In the genomic region with DNA sequence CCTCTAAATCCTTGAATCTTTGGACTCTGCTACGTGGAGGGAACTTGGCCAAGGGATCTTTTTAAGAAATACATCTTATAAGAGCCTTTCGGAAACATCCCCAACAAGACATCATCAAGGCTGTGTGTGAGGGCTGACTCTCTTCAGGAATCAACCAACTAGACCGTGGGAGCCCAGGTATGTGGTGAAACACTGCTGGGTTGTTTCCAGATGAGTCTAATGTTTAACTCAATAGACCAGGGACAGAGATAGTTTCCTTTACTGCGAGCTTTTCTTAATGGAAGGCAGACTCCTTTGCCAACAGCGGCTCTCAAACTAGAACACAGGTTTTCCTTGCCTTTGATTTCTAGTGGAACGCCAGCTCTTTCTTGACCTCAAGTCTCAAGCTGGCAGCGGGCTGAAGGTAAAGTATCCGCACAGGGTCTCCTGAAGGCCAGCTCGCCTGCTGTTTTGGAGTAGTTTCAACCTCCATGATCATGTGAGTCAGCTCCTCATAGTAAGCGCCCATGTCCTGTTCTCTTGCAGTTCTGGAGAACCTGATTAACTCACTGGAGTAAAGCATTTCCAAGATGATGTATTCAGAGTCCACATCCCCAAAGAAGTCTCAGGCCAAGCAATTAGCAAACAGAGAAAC, we compare ENCODE assay signal across 8 mouse cellular contexts.
DNase-seq lines count a peak whose midpoint lies in the region; ATAC-seq and TF ChIP-seq lines count a peak whose summit lies in the region.

No protein-coding gene starts in this region.

- H3K36me3 ChIP-seq in heart, embryonic 12.5 days: no peaks in the 10 kb centered on the region
- no peaks in the 10 kb centered on the region for H3K36me3 ChIP-seq in heart, adult 2 months (ENCODE audit: control insufficient read depth, insufficient read depth, low read length)
- no peaks in the 10 kb centered on the region for H3K36me3 ChIP-seq in forebrain, embryonic 15.5 days

- H3K27ac ChIP-seq in heart, embryonic 12.5 days (ENCODE audit: poor library complexity, severe bottlenecking): no peak overlapping the region
- no peak overlapping the region for H3K27ac ChIP-seq in heart, adult 2 months
- H3K27ac ChIP-seq in forebrain, embryonic 15.5 days (replicated peaks): no peak overlapping the region

- no peak for TF ChIP-seq CTCF in heart, adult 2 months (IDR thresholded peaks at IDR 0.05)

- DNase-seq in heart, adult 2 months: no peak
- DNase-seq in kidney, postnatal 25 days: peak; percentile 38 to 40
- DNase-seq in neural tube, embryonic 10.5 days (ENCODE audit: extremely low spot score, low spot score): peak; percentile 13
- DNase-seq in c-Kit-positive CD71-positive TER-119-positive erythroid progenitor cells, embryonic 14.5 days (ENCODE audit: low spot score): no peak
- DNase-seq in right cerebral cortex, adult 2 months (ENCODE audit: low spot score in 2 of 2): no peak

- H3K9ac ChIP-seq in heart, embryonic 12.5 days: no peak overlapping the region
- H3K9ac ChIP-seq in heart, adult 2 months (ENCODE audit: low read depth, low read length): no peak overlapping the region
- no peak overlapping the region for H3K9ac ChIP-seq in forebrain, embryonic 15.5 days (replicated peaks)

- peak overlapping the region; percentile 53 for H3K4me3 ChIP-seq in heart, embryonic 12.5 days
- H3K4me3 ChIP-seq in heart, adult 2 months: no peak overlapping the region; the same call in 1 of the 2 replicates
- peak overlapping the region; percentile 39; the same call in 1 of the 2 replicates for H3K4me3 ChIP-seq in forebrain, embryonic 15.5 days

- no peaks in the 10 kb centered on the region for H3K79me2 ChIP-seq in heart, adult 2 months (replicated peaks; ENCODE audit: control insufficient read depth, insufficient read depth, low read length)

- intact Hi-C loops in heart, adult 2 months (cut with DNase I): loop anchor here (5.0 kb wide), 1 partner anchor 44 kb away; no protein-coding TSS in a partner anchor

- TF ChIP-seq POLR2A in heart, adult 2 months (IDR thresholded peaks at IDR 0.05; ENCODE audit: insufficient read depth, low read depth, low read length): no peak

- TF ChIP-seq EP300 in heart, adult 2 months (IDR thresholded peaks at IDR 0.05; ENCODE audit: insufficient read depth, low read depth, low read length): no peak

- no peak for ATAC-seq in heart, embryonic 12.5 days (ENCODE audit: insufficient number of reproducible peaks, low FRiP score)
- no peak for ATAC-seq in forebrain, embryonic 15.5 days (replicated peaks)
- ATAC-seq in inflammation-experienced regulatory T-cells, adult 6 months: no peak

- 78% methylated on average over 10 of the region's 10 CpGs for WGBS in heart, embryonic 12.5 days
- WGBS in heart, adult 2 months: 72% methylated on average over 10 of the region's 10 CpGs
- WGBS in forebrain, embryonic 15.5 days: 82% methylated on average over 10 of the region's 10 CpGs

- peak overlapping the region; percentile 66 for H3K4me2 ChIP-seq in heart, embryonic 12.5 days
- peak overlapping the region; percentile 47; the same call in 1 of the 2 replicates for H3K4me2 ChIP-seq in forebrain, embryonic 15.5 days (replicated peaks)

- H3K9me3 ChIP-seq in heart, embryonic 12.5 days (replicated peaks): no peaks in the 10 kb centered on the region
- no peaks in the 10 kb centered on the region for H3K9me3 ChIP-seq in forebrain, embryonic 15.5 days

- no peaks in the 10 kb centered on the region; the same call in 1 of the 2 replicates for H3K27me3 ChIP-seq in heart, embryonic 12.5 days (replicated peaks)
- H3K27me3 ChIP-seq in heart, adult 2 months (ENCODE audit: control insufficient read depth, insufficient read depth, low read length): no peaks in the 10 kb centered on the region
- H3K27me3 ChIP-seq in forebrain, embryonic 15.5 days: 0 out of 2 replicates have a peak, but pooled peaks cover 2% of the 10 kb centered on the region

- H3K4me1 ChIP-seq in heart, embryonic 12.5 days (replicated peaks): no peaks in the 10 kb centered on the region
- H3K4me1 ChIP-seq in heart, adult 2 months (ENCODE audit: control insufficient read depth, insufficient read depth, low read length): no peaks in the 10 kb centered on the region
- no peaks in the 10 kb centered on the region for H3K4me1 ChIP-seq in forebrain, embryonic 15.5 days

Comparison
In these comparisons a context has a peak if more than half of its experiments do, and no peak if none do; other contexts are left out.
1. DNase-seq: peak in kidney, postnatal 25 days (2 of 2) and neural tube, embryonic 10.5 days (single experiment); none in heart, adult 2 months (0 of 2), c-Kit-positive CD71-positive TER-119-positive erythroid progenitor cells, embryonic 14.5 days (single experiment) and right cerebral cortex, adult 2 months (0 of 2).